Mouse (Mus musculus): ENCODE data around the gene Ube2e1.

The Ube2e1 gene

DNA sequence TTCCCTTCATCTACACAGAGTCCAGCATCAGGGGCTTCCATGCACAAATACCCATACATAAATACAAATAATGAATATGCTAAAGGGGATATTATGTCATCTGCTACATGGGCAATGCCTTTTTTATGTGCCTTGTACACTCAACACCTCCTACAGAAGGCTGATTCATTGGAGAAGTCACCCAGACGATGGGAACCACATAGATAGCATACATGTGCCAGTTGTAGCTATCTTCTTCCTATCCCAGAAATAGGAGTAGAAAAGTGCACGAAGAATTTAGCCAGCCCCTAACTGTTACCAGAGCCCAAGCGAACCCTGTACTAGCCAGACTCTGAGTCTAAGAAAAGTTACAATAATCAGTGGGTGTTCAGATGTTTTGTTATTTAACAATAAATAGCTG is 39.5 kb downstream of the Ube2e1 start:
- no peak for TF ChIP-seq GATA4 (IDR thresholded peaks at IDR 0.05; ENCODE audit: insufficient replicate concordance, low read length)

DNA sequence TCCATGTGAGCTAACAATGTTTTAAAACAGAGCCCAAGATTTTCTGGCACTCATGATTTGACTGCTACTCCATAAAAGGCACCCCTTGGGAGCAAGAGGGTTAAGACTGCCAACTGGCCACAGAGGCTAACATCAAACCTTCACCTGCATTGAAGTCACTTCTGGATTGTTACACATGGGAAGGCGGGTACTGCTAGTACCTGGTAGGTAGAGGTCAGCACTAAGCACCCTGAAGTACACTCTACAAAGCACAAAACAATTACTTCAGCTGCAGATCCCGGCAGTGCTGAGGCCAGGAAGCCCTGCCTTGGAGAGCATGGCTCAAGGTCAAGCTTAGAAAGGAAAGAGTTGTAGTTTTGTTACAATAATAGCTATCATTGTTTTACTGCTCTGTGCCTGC is 44.3 kb downstream of the Ube2e1 start:
- no peak for TF ChIP-seq GATA4 (IDR thresholded peaks at IDR 0.05; ENCODE audit: insufficient replicate concordance, low read length)

DNA sequence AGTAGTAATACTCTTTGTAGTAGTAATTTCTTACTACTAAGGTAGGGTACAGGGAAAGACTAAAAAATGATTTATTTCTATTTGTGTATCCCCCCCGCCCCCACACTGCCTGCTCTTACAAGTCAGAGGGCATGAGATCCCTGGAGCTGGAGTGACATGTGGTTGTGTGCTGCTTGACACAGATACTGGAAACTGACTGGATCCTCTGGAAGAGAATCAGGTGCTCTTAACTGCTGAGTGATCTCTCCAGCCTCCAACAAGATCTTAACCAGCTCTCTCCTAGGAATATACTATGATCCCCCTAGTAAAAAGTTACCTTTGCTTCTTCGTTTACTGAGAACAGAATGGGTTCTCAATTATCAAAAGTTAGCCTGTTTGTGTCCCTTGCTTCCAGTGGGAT is 45.2 kb downstream of the Ube2e1 start:
- no peak for TF ChIP-seq GATA4 (IDR thresholded peaks at IDR 0.05; ENCODE audit: insufficient replicate concordance, low read length)

DNA sequence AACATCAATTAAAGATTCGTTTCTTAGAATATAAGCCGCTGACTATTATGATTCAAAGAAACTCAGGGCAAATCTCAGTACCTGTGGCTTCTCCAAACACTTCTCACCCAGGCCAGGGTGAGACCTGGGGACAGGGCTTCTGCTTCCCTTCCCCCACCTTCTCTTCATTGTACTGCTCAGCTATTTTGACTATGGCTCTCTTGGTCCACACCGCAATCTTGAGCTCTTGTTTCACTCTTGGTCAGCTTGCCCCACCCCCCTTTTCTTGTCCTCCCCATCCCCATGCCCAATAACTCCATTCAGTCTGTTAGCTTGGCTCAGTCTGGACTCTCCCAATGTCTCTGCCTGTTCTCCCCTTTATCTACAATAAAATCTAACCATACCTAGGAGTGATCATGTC is 46.2 kb downstream of the Ube2e1 start:
- TF ChIP-seq GATA4 (IDR thresholded peaks at IDR 0.05; ENCODE audit: insufficient replicate concordance, low read length): no peak

DNA sequence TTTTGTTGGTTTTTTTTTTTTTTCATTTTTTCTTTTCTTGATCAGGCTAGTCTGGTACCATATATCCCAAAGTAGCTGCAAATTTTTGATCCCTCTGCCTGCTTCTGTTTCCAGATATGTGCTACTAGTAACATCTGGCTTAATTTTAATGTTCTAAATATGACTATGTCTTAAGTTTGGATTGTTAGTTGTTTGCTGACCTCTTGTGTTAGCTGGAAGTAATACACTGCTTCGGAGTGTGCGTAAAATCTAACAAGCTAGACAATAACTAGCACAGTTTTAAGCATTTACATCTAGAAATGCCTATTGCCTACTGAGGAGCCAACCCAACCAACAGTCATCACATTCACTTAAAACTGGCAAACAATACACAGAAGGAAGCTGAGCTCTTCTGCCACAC is 47.1 kb downstream of the Ube2e1 start:
- no peak for TF ChIP-seq GATA4 (IDR thresholded peaks at IDR 0.05; ENCODE audit: insufficient replicate concordance, low read length)

DNA sequence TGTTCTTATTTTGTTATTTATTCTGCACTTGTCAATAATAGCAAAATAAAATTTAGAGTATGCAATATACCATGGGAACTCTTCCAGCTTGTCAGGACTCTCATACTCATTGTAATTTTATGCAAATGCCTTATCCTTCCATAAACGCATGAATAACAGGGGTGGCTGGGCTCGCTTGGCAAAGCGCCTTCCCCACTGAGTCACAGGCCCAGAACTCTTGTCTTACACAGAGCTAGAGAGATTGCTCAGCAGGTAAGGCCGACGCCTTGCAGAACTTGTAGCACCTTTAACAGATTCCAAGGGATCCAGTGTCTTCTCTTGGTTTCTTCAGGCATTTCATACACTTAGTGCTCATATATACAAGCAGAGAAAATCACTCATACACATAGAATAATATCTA is 51.3 kb downstream of the Ube2e1 start:
- no peak for TF ChIP-seq GATA4 (IDR thresholded peaks at IDR 0.05; ENCODE audit: insufficient replicate concordance, low read length)

DNA sequence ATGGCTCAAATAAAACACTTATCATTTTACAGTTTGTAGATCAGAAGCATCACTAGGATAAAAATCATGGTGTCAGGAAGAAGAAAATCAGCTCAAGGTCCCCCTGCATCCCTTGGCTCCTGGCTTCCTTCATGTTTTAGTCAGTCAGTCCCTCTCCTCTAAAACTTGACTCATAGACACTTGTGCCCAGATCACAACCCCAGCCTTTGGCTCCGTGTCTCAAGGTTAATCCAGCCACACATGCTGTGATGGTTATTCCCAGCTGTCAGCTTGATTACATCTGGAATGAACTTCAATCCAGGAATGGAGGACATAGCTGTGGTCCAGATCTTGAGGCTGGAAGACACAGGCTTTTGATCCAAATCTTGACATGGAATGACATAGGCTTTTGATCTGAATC is 57.1 kb downstream of the Ube2e1 start:
- no peak for TF ChIP-seq GATA4 (IDR thresholded peaks at IDR 0.05; ENCODE audit: insufficient replicate concordance, low read length)

DNA sequence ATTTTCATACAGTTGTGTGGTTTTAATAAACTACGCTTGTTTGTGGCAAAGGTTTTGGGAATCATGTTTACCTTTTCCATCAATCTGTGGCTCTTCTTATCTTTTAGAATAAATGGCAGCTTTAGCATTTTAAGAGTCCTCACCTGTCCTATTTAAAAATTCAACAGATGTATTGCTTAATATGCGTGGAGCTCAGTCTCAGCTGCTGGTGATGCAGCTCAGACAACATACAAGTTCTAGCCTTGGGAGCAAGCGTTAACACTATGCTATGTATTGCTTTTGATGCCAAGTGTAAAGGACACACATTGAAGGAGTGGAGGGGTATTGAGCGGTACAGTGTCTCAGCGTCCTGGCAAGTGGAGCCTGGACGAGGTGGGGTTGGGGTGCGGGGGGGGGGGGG is 60.0 kb downstream of the Ube2e1 start:
- no peak for TF ChIP-seq GATA4 (IDR thresholded peaks at IDR 0.05; ENCODE audit: insufficient replicate concordance, low read length)

DNA sequence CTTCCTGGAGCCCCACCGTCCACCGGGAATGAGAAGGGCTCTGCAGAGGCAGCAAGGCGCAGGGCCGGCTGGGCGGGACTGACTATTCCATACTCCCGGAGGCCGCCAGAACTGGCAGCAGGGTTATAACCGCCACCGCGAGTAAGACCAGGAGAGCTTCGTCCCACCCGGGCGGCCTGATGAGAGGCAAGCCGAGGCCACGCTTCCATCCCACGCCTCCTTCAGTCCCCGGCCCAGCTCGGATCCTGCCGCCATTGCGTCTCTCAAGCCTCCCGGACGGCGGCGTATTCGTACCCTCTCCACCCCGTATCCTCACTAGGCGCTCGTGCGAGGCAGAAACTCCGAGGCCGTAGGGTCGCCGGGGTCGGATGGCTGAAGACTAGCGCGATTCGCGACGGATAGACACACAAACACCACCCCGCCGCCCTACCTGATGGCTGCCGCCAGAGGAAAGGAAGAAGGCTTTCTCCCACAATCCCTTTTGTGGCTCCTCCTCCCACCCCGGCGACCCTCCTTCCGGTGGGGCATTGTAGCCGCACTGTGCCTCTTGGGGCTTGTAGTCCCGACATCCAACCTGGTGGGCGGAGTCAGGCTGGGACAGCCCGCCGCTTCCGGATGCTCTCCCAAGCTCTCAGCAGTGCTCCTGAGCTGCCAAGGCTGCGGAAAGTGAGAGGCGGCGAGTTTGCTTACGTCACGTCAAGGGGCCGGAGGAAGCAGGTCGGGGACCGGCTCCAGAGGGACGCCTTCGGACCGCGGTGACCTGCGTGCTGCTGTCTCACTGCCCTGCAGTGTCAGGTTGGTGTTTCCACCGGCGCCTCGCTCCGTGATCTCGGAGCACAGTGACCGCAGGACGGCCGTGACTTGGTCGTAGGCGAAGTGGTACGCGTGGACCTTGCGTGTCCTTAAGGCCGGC is 60.9 kb downstream of the Ube2e1 start, which contains the start of the genes Nkiras1 and Rpl15:
TSS of gene Nkiras1 (plus strand) at position 608 of the 913 bp plus-strand sequence.
TSS of gene Rpl15 (minus strand) at position 863 of the 913 bp plus-strand sequence.
- TF ChIP-seq GATA4 (IDR thresholded peaks at IDR 0.05; ENCODE audit: insufficient replicate concordance, low read length): peak; percentile 22; the same call in 1 of the 2 replicates

DNA sequence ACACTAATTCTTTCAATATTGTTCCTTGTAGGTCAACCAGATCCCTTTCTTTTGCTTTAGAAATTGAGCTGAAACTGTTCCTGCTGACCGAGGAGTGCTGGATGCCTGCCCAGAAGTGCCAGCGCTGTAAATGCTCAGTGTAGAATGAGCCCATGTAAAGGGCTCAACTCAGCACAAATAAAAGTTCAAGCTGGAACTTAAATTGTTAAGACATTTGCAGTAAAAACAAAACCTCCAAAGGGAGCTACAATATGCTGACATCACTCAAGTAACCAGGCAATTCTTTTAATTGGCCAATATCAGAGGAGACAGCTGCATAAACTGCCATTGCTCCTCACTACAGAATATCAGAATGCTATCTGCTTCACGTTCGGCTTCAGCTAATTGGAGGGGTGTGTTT is 68.2 kb downstream of the Ube2e1 start:
- no peak for TF ChIP-seq GATA4 (IDR thresholded peaks at IDR 0.05; ENCODE audit: insufficient replicate concordance, low read length)

DNA sequence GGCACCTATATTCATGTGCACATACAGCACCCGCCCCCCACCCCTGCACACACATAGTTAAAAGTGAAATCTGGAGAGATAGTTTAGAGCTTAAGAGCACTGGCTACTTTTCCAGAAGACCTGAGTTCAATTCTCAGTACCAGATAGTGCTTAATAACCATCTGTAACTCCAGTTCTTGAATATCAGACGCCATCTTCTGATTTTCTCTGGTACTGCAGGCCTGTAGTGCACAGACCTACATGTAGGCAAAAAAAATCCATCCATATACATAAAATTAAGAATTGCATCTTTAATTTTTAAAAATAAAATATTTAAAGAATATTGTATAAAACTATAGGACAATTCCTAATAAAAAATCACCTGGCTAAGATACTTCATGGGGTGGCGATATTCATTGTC is 70.5 kb downstream of the Ube2e1 start:
- TF ChIP-seq GATA4 (IDR thresholded peaks at IDR 0.05; ENCODE audit: insufficient replicate concordance, low read length): no peak

DNA sequence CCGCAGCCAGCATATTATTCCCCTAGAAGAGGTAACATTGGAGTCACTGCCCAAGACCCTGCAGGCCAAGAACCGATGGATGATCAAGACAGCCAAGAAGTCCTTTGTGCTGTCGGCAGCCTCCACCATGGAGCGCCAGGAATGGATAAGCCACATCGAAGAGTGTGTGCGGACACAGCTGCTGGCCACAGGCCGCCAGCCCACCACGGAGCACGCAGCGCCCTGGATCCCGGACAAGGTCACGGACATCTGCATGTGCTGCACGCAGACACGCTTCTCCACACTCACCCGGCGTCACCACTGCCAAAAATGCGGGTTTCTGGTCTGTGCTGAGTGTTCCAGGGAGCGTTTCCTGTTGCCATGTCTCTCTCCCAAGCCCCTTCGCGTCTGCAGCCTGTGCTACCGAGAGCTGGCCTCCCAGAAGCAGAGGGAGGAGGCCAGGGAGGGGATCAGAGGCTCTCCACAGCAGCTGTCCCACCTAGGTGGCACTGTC is 89.0 kb downstream of the Ube2e1 start:
- no peak for TF ChIP-seq GATA4 (IDR thresholded peaks at IDR 0.05; ENCODE audit: insufficient replicate concordance, low read length)

DNA sequence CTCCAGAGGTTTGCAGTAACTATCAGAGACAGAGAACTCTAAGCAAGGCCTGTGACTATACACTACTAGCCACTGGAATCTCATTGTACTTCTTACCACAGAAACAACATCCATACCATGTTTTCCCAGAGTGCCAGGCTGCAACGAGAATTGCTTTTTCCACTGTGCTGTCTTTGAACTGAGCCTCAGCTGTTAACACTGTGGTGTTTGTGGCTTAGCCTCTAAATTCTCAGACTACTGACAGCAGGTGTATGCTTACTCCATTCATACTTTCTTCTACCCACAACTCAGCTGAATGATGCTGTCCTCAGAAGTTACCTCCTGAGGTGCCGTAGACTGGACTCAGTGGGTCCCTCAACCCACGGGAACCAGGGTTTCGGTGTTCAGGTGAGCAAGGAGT is 89.9 kb downstream of the Ube2e1 start:
- TF ChIP-seq GATA4 (IDR thresholded peaks at IDR 0.05; ENCODE audit: insufficient replicate concordance, low read length): no peak

DNA sequence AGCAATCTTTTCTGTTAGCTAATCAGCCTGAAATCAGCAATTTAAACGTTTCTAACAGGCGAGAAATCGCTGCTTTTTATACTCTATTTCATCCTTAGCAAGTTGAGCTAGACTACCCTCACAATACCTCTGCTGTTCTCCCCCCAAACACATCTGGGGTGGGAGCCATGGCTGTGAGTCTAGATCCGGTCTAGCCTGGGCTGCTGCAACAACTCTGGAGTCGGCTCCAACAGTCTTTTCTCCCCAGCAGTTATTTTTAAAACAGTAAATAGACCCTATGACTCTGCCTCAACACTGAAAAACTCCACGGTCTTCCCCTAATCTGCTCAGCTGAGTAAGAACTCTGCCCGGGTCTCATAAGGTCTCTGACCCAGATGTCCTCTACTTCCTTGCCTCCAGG is 91.5 kb downstream of the Ube2e1 start:
- TF ChIP-seq GATA4 (IDR thresholded peaks at IDR 0.05; ENCODE audit: insufficient replicate concordance, low read length): no peak

DNA sequence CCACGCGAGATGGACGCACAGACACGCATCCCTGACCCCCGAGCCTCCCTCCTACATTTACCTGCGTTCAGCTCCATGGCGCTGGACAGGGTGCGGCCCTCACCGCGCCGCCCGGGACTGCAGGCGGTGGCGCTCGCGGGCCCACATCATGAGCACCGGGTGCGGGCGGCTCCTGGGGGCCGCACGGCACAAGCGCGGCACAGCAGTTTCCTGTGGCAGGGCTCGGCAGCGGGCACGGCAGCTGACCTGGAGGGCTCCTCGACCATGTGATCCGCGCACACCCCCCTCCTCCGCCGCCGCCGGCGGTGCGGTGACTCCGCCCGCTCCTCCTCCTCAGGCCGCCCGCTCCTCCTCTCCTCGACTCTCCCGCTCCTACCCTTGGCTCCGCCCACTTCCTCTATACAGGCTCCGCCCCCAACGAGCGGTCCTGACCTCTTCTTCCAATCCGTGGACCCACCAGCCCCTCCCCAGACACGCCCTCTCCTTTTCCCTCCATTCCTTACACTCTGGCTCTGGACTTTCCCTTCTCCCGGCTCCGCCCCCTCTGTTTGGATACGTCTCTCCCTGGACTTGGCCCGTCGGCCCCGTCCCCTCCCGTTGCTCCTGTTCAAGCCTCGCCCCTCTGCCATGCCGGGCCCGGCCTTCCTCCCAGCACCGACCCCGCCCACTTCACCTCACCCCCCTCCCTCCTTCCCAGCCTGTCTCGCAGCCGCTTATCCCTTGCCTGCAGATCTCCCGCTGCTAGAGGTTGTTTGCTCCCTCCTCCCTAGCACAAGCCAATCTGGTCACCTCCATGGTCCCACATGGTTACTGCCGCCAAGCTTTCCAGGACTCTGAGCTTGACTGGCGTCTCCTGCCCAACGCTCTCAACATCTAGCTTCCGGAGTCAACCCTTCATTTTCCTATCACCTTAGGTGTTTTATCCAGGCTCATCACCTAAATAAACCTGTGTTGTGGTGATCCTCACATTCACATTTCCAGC is 92.6 kb downstream of the Ube2e1 start, which contains the start of gene Nr1d2:
TSS of gene Nr1d2 (minus strand) at position 378 of the 982 bp plus-strand sequence.
- no peak for TF ChIP-seq GATA4 (IDR thresholded peaks at IDR 0.05; ENCODE audit: insufficient replicate concordance, low read length)
